ENCODE assay signal across 19 mouse cellular contexts in the genomic region with DNA sequence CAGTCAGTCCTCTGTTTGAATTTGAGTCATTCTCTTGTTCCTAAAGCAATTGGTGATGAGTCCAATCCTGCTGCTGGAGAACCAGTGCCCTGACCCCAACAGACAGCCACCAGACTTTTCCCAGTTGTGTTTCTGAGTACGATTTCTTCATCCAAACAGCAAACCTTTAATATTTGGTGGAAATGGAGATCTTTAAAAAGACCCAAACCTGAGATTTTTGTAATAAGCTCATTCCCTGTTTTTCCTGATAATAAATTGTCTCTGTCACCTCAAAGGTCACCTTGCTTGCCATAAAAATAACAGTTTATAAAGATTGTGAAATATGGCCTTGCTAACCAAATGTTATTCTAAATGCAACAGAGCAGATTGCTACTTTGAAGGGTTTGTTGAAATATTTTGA.
DNase-seq lines count a peak whose midpoint lies in the region; ATAC-seq and TF ChIP-seq lines count a peak whose summit lies in the region.
"Had no signal": no experiment of that assay in that cellular context is flagged by ENCODE, and none has a peak within 500 bp of the region (broad histone marks: within the 10 kb centered on the region; RNA-seq: fewer than 3 reads in every experiment).

No protein-coding gene starts in this region.

- WGBS in heart, embryonic 10.5 days, result 89% methylated on average over 1 of the region's 1 CpGs
- 88% methylated on average over 1 of the region's 1 CpGs for WGBS in kidney, embryonic 16.5 days
- 69% methylated on average over 1 of the region's 1 CpGs for WGBS in kidney, embryonic 14.5 days
- 68% methylated on average over 1 of the region's 1 CpGs for WGBS in stomach, embryonic 14.5 days
- WGBS in stomach, postnatal 0 days, result 32% methylated on average over 1 of the region's 1 CpGs
- 85% methylated on average over 1 of the region's 1 CpGs for WGBS in limb, embryonic 14.5 days

- ATAC-seq in kidney, embryonic 16.5 days (ENCODE audit: low FRiP score, low TSS enrichment), result no peak
- no peak for ATAC-seq in kidney, embryonic 14.5 days (ENCODE audit: low FRiP score, low TSS enrichment)
- ATAC-seq in stomach, embryonic 14.5 days (ENCODE audit: insufficient number of reproducible peaks, insufficient read depth, low FRiP score, low read depth), result no peak
- ATAC-seq in stomach, postnatal 0 days (ENCODE audit: low FRiP score, low TSS enrichment), result no peak
- no peak for ATAC-seq in limb, embryonic 14.5 days (ENCODE audit: low FRiP score, low read depth)
- ATAC-seq in granulocyte monocyte progenitor cell, adult 5-6 weeks (replicated peaks; ENCODE audit: poor library complexity, severe bottlenecking), result no peak

- H3K4me1 ChIP-seq in heart, embryonic 10.5 days, result peaks cover 29% of the 10 kb centered on the region
- H3K4me1 ChIP-seq in kidney, embryonic 16.5 days (ENCODE audit: insufficient read depth, low read length), result peaks cover 26% of the 10 kb centered on the region
- H3K4me1 ChIP-seq in kidney, embryonic 14.5 days (ENCODE audit: control insufficient read depth, insufficient read depth, low read length), result peaks cover 16% of the 10 kb centered on the region
- 0 out of 2 replicates have a peak, but pooled peaks cover 11% of the 10 kb centered on the region for H3K4me1 ChIP-seq in stomach, embryonic 14.5 days (ENCODE audit: control insufficient read depth, insufficient read depth, low read length)
- no peaks in the 10 kb centered on the region for H3K4me1 ChIP-seq in stomach, postnatal 0 days (replicated peaks; ENCODE audit: control insufficient read depth, insufficient read depth)
- H3K4me1 ChIP-seq in limb, embryonic 14.5 days (ENCODE audit: control insufficient read depth, insufficient read depth, low read length), result peaks cover 10% of the 10 kb centered on the region
- H3K4me1 ChIP-seq: forebrain, embryonic 10.5 days; hindbrain, embryonic 12.5 days had no signal

- no peaks in the 10 kb centered on the region for H3K9me3 ChIP-seq in heart, embryonic 10.5 days
- H3K9me3 ChIP-seq in kidney, embryonic 16.5 days (ENCODE audit: low read length), result 0 out of 2 replicates have a peak, but pooled peaks cover 3% of the 10 kb centered on the region
- no peaks in the 10 kb centered on the region for H3K9me3 ChIP-seq in kidney, embryonic 14.5 days (ENCODE audit: control insufficient read depth, low read length)
- H3K9me3 ChIP-seq in stomach, embryonic 14.5 days (ENCODE audit: control insufficient read depth, low read depth, low read length), result no peaks in the 10 kb centered on the region
- H3K9me3 ChIP-seq in stomach, postnatal 0 days (ENCODE audit: control insufficient read depth, low read length), result no peaks in the 10 kb centered on the region
- no peaks in the 10 kb centered on the region for H3K9me3 ChIP-seq in limb, embryonic 14.5 days (ENCODE audit: control insufficient read depth, low read length)
- H3K9me3 ChIP-seq: embryonic facial prominence, embryonic 10.5 days; forebrain, embryonic 10.5 days; hindbrain, embryonic 12.5 days had no signal

- intact Hi-C loops in heart, postnatal 10 days (cut with DNase I), result loop anchor here (5.0 to 10.0 kb wide), 2 partner anchors 74 to 266 kb away; no protein-coding TSS in a partner anchor

- no peaks in the 10 kb centered on the region for H3K36me3 ChIP-seq in heart, embryonic 10.5 days
- no peaks in the 10 kb centered on the region for H3K36me3 ChIP-seq in kidney, embryonic 16.5 days (ENCODE audit: insufficient read depth, low read length)
- no peaks in the 10 kb centered on the region for H3K36me3 ChIP-seq in kidney, embryonic 14.5 days (ENCODE audit: control insufficient read depth, insufficient read depth, low read length)
- H3K36me3 ChIP-seq in stomach, embryonic 14.5 days (ENCODE audit: control insufficient read depth, insufficient read depth, low read length), result no peaks in the 10 kb centered on the region
- no peaks in the 10 kb centered on the region for H3K36me3 ChIP-seq in stomach, postnatal 0 days (ENCODE audit: control insufficient read depth, insufficient read depth, low read length)
- no peaks in the 10 kb centered on the region for H3K36me3 ChIP-seq in limb, embryonic 14.5 days (ENCODE audit: control insufficient read depth, insufficient read depth, low read length)
- H3K36me3 ChIP-seq: embryonic facial prominence, embryonic 10.5 days; forebrain, embryonic 10.5 days; hindbrain, embryonic 12.5 days had no signal

- no peak for TF ChIP-seq POLR2A in limb, embryonic 14.5 days (IDR thresholded peaks at IDR 0.05; ENCODE audit: borderline replicate concordance, extremely low read depth, insufficient read depth, insufficient read length)

- DNase-seq in heart, embryonic 10.5 days (ENCODE audit: low spot score), result no peak
- no peak for DNase-seq in heart, postnatal 10 days
- DNase-seq in stomach, postnatal 0 days (ENCODE audit: low spot score), result no peak
- no peak for DNase-seq in limb, embryonic 14.5 days (ENCODE audit: low spot score)
- DNase-seq: adrenal gland, postnatal 14 days; cerebellum, adult 18-20 months; cerebellum, adult 9-11 months; gastrocnemius, adult 2 months; gastrocnemius, postnatal 36 days; heart, postnatal 4 days had no signal

- 0 out of 2 replicates have a peak overlapping the region, but pooled peaks have one; percentile 16 for H3K27ac ChIP-seq in heart, embryonic 10.5 days
- peak overlapping the region; percentile 73; the same call in 1 of the 2 replicates for H3K27ac ChIP-seq in kidney, embryonic 16.5 days (ENCODE audit: low read length)
- no peak overlapping the region for H3K27ac ChIP-seq in kidney, embryonic 14.5 days (ENCODE audit: low read depth, low read length)
- H3K27ac ChIP-seq in stomach, embryonic 14.5 days (ENCODE audit: low read length), result peak overlapping the region; percentile 53; the same call in 1 of the 2 replicates
- no peak overlapping the region for H3K27ac ChIP-seq in stomach, postnatal 0 days (replicated peaks)
- H3K27ac ChIP-seq in limb, embryonic 14.5 days (replicated peaks; ENCODE audit: low read depth, low read length), result peak overlapping the region; percentile 20; the same call in 1 of the 2 replicates
- H3K27ac ChIP-seq: embryonic facial prominence, embryonic 10.5 days; forebrain, embryonic 10.5 days; gastrocnemius, adult 2 months; hindbrain, embryonic 12.5 days had no signal

- TF ChIP-seq EP300 in stomach, postnatal 0 days (optimal IDR thresholded peaks at IDR 0.05), result no peak

- TF ChIP-seq CTCF in stomach, postnatal 0 days (IDR thresholded peaks at IDR 0.05; ENCODE audit: low read depth), result no peak

- H3K4me3 ChIP-seq in heart, embryonic 10.5 days, result no peak overlapping the region
- no peak overlapping the region for H3K4me3 ChIP-seq in kidney, embryonic 16.5 days (ENCODE audit: low read length)
- no peak overlapping the region for H3K4me3 ChIP-seq in kidney, embryonic 14.5 days (ENCODE audit: low read length)
- H3K4me3 ChIP-seq in stomach, embryonic 14.5 days (ENCODE audit: low read depth, low read length), result no peak overlapping the region
- no peak overlapping the region for H3K4me3 ChIP-seq in stomach, postnatal 0 days (ENCODE audit: low read depth, low read length)
- no peak overlapping the region for H3K4me3 ChIP-seq in limb, embryonic 14.5 days (replicated peaks; ENCODE audit: low read length)
- H3K4me3 ChIP-seq: embryonic facial prominence, embryonic 10.5 days; erythroblast, embryonic 14.5 days; forebrain, embryonic 10.5 days; gastrocnemius, adult 2 months; hindbrain, embryonic 12.5 days had no signal

- no peak overlapping the region for H3K4me2 ChIP-seq in kidney, embryonic 16.5 days (replicated peaks; ENCODE audit: low read depth, low read length)
- H3K4me2 ChIP-seq in kidney, embryonic 14.5 days (replicated peaks; ENCODE audit: low read depth, low read length), result no peak overlapping the region
- no peak overlapping the region for H3K4me2 ChIP-seq in stomach, embryonic 14.5 days (replicated peaks; ENCODE audit: low read depth, low read length)
- H3K4me2 ChIP-seq in stomach, postnatal 0 days (replicated peaks; ENCODE audit: low read depth), result no peak overlapping the region
- H3K4me2 ChIP-seq in limb, embryonic 14.5 days (replicated peaks; ENCODE audit: low read depth, low read length, severe bottlenecking), result no peak overlapping the region
- H3K4me2 ChIP-seq: heart, embryonic 11.5 days; hindbrain, embryonic 12.5 days had no signal

- H3K9ac ChIP-seq in kidney, embryonic 16.5 days (replicated peaks; ENCODE audit: low read length), result no peak overlapping the region
- H3K9ac ChIP-seq in kidney, embryonic 14.5 days (ENCODE audit: low read depth, low read length), result no peak overlapping the region
- no peak overlapping the region for H3K9ac ChIP-seq in stomach, embryonic 14.5 days (replicated peaks; ENCODE audit: low read depth, low read length)
- no peak overlapping the region for H3K9ac ChIP-seq in stomach, postnatal 0 days (ENCODE audit: low read length)
- no peak overlapping the region for H3K9ac ChIP-seq in limb, embryonic 14.5 days (ENCODE audit: low read depth, low read length, severe bottlenecking)
- H3K9ac ChIP-seq: hindbrain, embryonic 12.5 days had no signal

- H3K27me3 ChIP-seq in heart, embryonic 10.5 days (ENCODE audit: insufficient read depth, poor library complexity, severe bottlenecking), result no peaks in the 10 kb centered on the region
- no peaks in the 10 kb centered on the region for H3K27me3 ChIP-seq in kidney, embryonic 16.5 days (ENCODE audit: insufficient read depth, low read length)
- H3K27me3 ChIP-seq in kidney, embryonic 14.5 days (ENCODE audit: control insufficient read depth, insufficient read depth, low read length), result no peaks in the 10 kb centered on the region
- H3K27me3 ChIP-seq in stomach, embryonic 14.5 days (ENCODE audit: control insufficient read depth, insufficient read depth, low read length), result no peaks in the 10 kb centered on the region
- H3K27me3 ChIP-seq in stomach, postnatal 0 days (ENCODE audit: control insufficient read depth, insufficient read depth, low read length), result no peaks in the 10 kb centered on the region
- H3K27me3 ChIP-seq in limb, embryonic 14.5 days (ENCODE audit: control insufficient read depth, insufficient read depth, low read length), result no peaks in the 10 kb centered on the region
- H3K27me3 ChIP-seq: hindbrain, embryonic 12.5 days had no signal

Comparison
In these comparisons a context has a peak if more than half of its experiments do, and no peak if none do; other contexts are left out.
1. H3K27ac ChIP-seq: peak in heart, embryonic 10.5 days (single experiment), kidney, embryonic 16.5 days (single experiment), stomach, embryonic 14.5 days (single experiment) and limb, embryonic 14.5 days (single experiment); none in kidney, embryonic 14.5 days (single experiment) and stomach, postnatal 0 days (single experiment).